Mouse (Mus musculus) cerebellum, adult 11 months (tissue): Measurements from ENCODE around the gene Casp9.
"Not testable (repeated sequence)": the region's sequence is repeated elsewhere in the genome, so short reads cannot be mapped to it uniquely, and the experiment has no call there.

Source experiments
- DNase-seq: peaks from one replicate; pipeline ENCODE4 v3.0.0; 2022

Casp9 gene

GRCm38 (mm10) chr4:141793282-141794151 is at the start of gene Casp9:
Gene Casp9 (plus strand): TSS chr4:141793612.
- peak; percentile 95 for DNase-seq

DNA sequence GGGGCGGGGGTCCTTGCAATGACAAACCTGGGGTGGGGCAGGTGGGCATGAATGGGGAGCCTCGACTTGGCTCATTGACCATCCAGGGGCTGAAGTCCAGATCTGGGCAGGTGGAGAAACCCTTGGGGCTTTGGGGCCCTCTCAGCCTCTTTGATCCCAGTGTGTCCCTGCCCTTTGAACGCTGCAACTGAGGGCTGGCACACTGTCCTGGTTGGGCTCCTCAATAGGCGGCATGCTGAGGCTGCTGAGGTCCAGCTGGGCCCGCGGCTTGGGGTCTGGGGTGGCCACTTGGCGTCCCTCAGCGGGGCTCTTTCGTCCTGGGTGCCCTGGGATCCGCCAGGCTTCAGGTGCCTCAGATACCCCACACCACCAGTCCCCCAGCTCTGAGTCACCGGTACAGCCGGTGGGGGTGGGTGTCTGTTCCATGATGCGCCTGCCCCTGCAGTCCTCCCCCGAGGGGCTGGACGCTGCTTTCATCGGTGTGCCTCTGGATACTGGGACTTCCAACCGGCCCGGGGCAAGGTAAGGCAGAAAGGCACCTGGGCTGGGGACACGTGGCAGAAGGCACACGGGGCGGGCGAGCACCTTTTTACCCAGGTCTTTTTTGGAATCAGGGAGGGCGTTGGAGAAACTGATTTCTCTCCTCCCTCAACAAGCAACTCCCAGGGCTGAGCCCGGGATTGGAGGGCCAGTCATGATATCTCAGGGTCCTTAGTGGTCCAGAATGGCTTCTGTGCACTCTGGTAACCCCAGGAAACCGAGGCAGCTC is 46.6 kb upstream of the Casp9 start, which contains the start of gene Agmat:
TSS of gene Agmat (plus strand) at position 95 of the 769 bp plus-strand sequence.
- DNase-seq: no peak

GRCm38 (mm10) chr4:141749557-141749956 is 43.9 kb upstream of the Casp9 start:
- DNase-seq: no peak

DNA sequence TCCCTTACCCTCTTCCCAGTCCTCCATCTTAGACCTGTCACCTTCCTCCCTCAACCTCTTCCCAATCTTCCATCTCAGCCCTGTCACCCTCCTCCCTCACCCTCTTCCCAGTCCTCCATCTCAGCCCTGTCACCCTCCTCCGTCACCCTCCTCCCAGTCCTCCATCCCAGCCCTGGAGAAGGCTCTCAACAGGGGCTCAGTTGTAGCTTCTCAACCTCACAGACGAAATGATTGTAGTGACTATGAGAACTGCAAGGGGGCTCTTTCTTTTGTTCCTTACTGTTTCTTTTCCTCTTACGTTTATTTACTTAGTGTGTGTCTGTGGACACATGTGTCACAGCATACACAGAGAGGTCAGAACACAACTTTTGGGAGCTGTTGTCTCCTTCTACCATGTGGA is 42.6 kb upstream of the Casp9 start:
- no peak for DNase-seq

GRCm38 (mm10) chr4:141751419-141752075 is 41.9 kb upstream of the Casp9 start:
- DNase-seq: no peak

DNA sequence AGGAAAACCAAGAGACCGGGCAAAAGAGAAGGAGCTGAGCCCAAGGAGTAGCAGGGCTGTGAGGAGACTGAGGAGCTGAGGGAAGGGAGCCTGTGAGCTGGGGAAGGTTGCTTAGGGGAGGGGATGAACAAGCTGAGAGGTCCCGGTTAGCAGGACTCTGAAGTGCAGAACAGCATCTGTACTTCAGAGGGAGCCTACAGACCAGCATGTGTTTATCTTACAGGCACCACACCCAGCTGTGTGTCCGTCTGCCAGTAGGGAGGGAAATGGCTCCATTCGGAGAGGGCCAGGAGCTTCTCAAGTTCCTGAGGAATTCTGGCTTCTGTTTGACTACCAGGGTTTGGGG is 41.4 kb upstream of the Casp9 start:
- no peak for DNase-seq

- DNase-seq: no peak
Measured at GRCm38 (mm10) chr4:141755375-141755930, 38.0 kb upstream of the Casp9 start.

GRCm38 (mm10) chr4:141757124-141757523 is 36.3 kb upstream of the Casp9 start:
- DNase-seq: no peak

GRCm38 (mm10) chr4:141758874-141759542 is 34.4 kb upstream of the Casp9 start:
- DNase-seq: no peak

DNA sequence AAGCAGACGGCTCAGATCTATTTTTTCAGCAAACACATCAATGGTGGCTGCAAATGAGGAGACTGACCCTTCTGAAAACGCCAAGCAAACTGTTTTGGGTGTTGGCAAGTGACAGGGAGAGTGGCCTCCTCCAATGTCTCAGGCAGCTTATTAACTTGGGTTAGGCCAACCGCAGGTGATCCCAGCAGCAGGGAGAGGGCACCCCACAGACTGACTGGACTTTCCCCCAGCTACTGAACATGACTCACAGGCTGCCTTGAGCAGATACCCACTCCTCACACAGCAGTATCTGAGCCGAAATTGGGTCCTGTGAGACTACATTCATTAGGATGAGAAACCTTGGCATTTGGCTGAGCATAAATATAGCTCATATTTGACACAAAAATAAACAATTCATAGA is 32.5 kb upstream of the Casp9 start:
- DNase-seq: no peak

DNA sequence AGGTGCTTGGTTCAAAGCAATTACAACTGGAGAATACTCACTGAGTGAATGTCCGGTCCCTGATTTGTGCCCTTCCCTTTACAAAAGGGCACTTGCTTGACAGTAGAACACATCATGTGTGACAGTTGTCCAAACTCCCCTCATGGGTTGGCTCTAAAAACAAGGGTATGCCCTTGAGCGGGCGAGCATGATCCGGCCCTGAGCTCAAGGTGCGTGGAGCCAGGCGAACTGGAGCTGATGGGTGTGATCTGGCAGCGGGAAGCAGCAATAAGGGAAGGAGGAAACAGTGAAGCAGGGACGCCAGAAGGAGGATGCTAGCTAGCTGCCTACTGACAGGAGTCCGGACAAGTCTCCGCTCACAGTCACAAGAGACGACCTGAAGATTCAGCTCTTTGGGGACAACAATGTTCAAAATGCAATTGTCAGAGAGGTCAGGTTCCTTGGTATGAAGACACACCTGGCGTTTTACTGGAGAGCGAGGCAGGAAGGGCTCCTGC is 31.3 kb upstream of the Casp9 start:
- no peak for DNase-seq

DNA sequence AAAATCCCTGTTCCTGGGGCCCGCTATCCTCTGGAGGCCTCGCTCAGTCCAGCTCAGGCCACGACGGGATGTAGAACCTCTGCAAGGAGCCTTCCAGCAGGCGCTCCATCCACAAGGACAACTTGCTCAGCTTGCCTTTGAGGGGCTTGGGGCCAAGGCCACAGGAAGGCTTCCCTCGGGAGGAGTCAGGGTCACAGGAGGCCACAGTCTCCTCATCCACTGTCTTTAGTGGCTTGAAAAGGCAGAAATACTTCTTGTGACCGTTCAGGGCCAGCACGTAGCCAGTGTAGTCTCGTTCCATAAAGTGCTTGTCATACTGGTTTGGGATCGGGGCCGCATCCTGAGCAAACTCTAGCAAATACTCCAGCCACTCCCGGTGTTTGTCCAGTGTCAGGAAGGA is 29.9 kb upstream of the Casp9 start:
- DNase-seq: no peak

DNA sequence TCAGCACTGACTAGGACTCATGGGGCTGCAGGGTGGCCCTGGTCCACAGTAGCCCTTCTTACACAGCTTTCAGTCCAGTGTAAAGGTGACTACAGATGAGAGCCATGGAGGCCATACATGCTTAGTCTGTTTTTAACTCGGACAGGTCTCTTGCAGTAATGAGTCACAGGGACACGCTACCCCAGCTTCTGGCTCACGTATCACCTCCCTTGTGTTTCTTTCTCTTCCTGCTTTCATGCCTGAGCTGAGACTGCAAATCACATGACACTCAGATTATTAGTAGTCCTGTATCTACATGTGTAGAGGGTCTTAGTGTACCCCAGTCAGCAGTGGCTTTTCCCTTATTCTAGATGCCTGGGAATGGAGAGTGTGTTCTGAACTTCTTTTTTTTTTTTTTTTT is 28.4 kb upstream of the Casp9 start:
- no peak for DNase-seq

DNA sequence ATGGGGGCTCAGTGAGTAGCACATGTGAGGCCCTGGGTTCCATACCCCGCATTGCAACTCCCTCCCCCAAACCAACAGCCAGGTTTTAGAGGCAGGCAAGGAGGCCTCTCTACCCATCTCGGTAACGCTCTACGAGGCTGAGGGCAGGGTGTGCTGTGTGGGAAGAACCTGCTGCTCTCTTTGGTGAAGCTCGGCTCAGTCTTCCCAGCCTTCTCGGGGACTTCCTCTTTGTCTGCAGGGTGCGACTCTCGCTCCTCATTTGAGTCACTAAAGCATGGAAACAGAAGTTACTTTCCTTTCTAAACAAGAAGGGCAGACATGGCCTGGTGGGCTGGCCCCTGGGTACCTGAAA is 27.1 kb upstream of the Casp9 start:
- DNase-seq: no peak

- DNase-seq: peak; percentile 18
Measured at GRCm38 (mm10) chr4:141766668-141767352, 26.6 kb upstream of the Casp9 start.

- peak; percentile 67 for DNase-seq
Measured at GRCm38 (mm10) chr4:141767353-141768036, 25.9 kb upstream of the Casp9 start.

- no peak for DNase-seq
Measured at GRCm38 (mm10) chr4:141769501-141770160, 23.8 kb upstream of the Casp9 start.

DNA sequence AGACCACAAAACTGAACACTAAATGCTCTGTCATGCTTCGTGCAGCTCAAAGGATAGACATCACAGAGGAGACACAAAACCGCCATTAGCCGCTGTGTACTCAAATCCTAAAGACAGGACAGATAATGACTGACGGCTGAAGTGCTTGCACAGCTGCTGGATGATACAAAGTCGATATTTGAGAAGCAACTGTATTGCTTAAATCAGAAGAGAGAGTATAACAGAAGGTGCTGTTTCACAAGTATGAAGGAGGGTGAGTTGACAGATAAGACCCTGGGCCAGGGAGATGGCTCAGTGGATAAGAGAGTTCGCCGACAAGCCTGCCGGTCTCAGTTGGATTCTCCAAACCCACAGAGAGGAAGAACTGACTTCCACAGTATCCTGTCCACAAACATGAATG is 21.6 kb upstream of the Casp9 start:
- DNase-seq: no peak

GRCm38 (mm10) chr4:141773019-141773418 is 20.4 kb upstream of the Casp9 start:
- DNase-seq: not testable (repeated sequence)

GRCm38 (mm10) chr4:141779828-141780227 is 13.6 kb upstream of the Casp9 start:
- DNase-seq: no peak
